Mouse (Mus musculus) ovary, postnatal 14 days (tissue): ENCODE results near the gene Tpm4.
"Not testable (repeated sequence)": the region's sequence is repeated elsewhere in the genome, so short reads cannot be mapped to it uniquely, and the experiment has no call there.

Source experiments
- DNase-seq: peaks from one replicate; pipeline ENCODE4 v3.0.0; 2022; ENCODE audit warnings: low spot score

The Tpm4 gene

DNA sequence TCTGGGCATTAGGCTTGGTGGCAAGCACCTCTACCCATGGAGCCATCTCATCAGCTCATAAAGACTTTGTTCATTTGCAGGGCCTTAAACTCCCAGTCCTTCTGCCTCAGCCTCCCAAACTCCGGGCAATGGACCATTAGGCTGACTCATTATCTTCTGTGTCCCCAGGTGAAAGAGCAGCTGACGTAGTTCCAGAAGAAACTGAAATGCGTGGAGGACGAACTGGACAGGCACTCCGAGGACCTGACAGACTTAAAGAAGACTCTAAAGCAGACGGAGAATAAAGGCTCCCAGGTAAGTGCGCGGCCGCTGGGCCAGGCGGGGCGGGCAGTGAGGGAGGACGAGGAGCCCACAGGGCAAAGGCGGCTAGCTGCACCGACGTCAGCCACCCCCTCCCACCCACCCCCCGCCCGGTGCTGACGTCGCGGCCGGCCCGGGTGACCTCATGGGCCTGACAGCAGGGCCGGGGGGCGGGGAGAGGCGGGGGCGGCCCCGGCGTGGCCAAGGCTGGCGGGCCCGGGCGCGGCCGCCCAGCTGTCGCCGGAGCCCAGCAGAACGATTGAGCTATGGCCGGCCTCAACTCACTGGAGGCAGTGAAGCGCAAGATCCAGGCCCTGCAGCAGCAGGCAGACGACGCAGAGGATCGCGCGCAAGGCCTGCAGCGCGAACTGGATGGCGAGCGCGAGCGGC lies at the start of gene Tpm4:
TSS of gene Tpm4 (plus strand) at position 220 of the 690 bp plus-strand sequence.
- DNase-seq: peak; percentile 58

DNA sequence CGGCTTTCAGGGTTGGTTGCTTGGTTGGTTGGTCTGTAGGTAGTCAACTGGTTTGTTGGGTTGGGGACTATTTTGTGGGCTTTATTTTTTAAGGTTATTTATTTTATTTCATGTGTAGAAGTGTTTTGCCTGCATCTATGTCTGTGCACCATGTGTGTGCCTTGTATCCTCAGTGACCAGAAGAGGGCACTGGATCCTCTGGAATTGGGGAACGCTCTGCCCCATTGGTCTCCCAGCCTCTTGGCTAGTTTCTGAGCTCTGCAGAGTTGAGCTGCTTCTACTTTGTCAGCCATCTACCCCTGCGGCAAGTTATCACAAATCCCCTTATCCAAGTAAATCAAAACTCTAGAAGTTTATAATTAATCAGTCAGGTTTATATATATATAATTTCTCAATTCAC lies 47.2 kb upstream of the Tpm4 start:
- DNase-seq: not testable (repeated sequence)

DNA sequence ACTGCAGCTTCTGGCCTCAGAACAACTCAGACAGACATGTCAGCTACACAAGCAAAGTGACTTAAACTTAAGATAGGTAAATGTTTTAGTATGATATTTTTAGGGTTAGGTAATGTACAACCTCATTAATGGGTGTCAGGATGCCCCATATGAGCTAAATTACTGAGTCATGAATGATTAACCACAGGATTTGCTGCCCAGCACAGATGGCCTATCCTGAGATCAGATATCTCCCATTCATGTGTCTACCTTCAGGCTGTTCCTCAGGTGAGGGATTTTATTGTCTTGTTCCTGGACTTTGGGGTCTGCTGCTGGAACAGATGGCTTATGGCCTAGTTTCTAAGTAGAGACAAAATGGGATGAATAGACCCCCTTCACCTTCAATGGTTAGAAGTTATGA lies 38.1 kb upstream of the Tpm4 start:
- DNase-seq: not testable (repeated sequence)

DNA sequence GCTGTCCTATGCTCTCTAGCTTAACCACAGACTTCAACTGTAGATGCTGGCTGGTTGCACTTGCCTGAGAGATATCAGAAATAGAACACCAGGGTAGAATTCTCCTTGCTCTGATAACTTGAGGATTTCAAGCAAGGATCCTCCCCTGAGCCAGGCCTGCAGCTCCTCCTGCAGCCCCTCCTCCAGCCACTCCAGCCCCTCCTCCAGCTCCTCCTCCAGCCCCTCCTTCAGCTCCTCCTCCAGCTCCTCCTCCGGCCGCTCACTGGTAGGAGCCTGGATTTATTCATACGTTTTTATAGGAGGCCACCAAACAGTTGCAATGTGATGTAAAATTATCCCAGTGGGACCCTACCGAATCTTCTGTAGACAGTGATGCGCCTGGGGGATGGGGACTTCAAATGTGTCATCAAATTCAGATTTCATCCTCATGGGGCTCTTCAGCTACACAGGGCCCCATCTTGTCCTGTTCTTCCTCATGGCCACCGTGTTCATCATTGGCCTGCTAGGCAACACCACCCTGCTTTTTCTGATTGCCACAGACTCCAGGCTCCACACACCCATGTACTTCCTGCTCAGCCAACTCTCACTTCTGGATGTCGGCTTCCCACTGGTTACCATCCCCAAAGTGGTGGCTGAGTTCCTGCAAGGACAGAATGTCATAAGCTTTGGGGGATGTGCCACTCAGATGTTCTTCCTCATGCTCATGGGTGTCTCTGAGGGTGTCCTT lies 35.2 kb upstream of the Tpm4 start:
- peak; percentile 25 for DNase-seq

DNA sequence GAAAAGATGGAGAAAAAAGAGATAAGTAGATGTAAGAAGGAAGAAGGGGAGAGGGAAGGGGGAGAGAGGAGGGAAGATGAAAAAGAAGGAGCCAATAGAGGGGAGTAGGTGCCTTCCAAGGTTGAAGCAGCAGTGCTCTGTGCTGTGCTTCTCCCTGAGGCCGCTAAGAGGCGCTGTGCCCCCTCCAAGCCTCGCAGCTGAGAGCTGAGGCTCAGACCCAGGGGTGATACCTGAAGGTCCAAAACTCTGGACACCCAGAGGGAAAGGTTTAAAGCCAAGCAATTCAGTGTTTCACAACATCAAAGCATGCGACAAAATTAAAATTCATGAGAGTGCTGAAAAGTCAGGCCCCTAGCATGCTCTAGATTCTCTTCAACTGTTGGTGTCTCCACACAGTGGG lies 29.6 kb upstream of the Tpm4 start:
- DNase-seq: no peak

DNA sequence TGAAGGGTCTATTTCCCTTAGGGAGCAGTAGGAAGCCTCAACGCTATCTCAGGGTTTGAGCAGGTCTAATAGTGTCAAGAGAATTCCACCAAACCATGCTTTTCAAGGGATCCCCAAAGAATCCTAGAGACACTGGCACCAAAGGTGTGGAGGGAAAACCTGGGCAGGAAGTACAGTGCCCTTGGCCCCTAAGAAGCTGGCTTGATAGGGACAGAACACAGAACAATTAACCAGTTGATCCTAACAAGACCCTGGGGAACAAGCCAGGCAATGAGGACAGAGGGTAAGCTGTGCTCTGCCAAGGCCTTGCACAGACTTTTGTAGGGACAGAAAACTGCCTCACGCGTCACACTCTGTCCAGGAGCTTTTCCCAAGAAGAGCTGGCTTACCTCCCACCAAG lies 28.0 kb upstream of the Tpm4 start, which contains the start of gene Olfr374:
TSS of gene Olfr374 (plus strand) at position 301 of the 400 bp plus-strand sequence.
- DNase-seq: no peak

DNA sequence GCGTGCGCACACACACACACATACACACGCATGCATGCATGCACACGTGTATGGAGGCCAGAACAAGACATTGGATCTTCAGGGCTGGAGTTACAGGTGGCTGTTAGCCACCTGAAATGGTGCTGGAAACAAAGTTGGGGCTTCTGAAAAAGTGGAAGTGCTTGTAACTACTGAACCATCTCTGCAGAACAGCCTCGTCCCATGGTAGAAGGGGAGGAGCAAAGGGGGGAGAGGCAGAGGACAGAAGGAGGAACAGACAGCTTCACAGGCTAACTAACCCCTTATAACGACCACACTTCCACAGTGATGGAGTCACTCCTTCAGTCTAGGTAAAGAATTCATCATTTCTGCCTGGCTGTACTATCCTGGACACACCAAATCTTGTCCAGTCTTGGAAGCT lies 23.9 kb upstream of the Tpm4 start:
- no peak for DNase-seq

DNA sequence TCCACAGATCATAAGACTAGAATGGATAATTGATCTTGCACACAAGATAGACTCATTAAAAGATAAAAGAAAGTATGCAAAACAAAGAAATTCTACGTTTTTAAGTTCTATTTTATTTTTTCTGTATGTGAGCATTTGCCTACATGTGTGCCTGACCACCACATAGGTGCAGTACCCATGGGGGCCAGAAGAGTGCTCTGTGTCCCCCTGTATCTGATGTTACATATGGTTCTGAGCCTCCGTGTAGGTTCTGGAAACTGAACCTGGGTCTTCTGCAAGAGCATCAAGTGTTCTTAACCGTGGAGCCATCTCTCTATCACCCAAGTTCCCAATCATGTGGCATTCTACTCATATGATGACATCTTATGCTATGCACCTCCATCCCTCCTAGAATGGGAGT lies 22.3 kb upstream of the Tpm4 start:
- no peak for DNase-seq

DNA sequence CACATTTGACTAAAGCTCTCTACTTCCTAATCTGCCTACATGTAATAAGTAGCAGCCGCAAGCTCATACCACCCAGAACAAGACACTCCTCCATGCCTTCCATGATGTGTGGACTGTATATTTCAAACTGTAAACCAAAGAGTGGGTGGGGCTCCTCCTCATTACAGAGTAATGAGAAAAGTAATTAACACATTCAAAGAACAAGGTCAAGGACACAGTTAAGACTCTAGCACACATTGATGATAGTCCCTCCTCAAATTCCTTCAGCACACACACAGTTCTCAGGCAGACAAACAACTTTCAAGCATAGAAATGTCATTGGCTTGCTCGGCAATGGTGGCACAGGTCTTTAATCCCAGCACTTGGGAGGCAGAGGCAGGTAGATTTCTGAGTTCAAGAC lies 19.6 kb upstream of the Tpm4 start:
- DNase-seq: no peak

DNA sequence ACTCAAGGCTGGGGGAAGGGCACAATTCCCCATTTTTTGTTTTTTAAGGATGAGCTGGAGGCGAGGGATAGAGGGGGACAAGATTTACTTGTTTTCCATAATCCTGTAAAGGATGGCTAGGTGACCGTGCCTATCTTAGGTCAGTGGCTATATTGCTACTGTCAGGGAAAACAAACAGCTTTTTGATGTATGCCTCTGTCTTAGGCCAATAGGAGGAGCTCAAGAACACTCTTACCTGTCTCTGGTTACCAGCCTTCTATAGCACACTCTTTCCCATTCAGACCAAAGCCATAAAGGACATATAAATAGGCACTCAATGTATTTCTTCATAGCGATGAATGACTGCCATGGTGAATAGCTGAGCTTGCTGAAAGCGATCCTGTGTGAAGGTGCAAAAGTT lies 16.2 kb upstream of the Tpm4 start:
- no peak for DNase-seq

DNA sequence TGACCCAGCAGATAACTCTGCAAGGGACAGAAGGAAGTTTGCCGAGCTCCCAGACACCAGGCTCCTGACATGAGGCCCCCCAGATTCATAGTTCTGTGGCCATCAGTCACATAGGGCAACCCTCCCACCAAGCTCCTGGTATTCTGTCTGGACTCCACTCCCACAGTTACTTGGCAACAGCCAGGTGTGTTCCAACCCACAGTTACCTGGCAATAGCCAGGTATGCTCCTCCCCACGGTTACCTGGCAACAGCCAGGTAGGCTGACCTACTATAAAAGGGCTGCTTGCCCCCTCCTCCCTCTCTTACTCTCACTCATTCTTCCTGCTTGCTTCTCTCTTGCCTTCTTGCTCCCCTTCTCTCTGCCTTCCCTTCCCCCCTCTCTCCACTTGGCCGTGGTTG lies 13.3 kb upstream of the Tpm4 start:
- not testable (repeated sequence) for DNase-seq

DNA sequence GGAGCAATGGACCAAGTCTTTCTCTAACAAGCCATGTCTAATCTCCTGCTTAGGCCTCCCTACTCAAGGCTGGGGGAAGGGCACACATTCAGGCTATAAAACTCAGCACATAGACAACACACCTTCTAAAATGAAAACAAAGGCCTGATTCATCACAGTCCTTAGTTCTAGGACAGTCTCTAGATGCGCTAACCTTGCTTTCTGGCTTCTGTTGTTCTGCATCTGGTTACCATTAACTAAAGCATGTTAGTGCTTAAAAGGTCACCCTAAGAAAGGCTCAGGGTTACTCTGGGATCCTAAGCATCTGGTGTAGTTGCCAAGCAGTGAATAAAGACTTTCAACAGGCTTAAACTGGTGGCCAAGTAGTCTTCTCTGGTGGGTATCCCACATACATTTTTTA lies 12.8 kb upstream of the Tpm4 start:
- DNase-seq: no peak

DNA sequence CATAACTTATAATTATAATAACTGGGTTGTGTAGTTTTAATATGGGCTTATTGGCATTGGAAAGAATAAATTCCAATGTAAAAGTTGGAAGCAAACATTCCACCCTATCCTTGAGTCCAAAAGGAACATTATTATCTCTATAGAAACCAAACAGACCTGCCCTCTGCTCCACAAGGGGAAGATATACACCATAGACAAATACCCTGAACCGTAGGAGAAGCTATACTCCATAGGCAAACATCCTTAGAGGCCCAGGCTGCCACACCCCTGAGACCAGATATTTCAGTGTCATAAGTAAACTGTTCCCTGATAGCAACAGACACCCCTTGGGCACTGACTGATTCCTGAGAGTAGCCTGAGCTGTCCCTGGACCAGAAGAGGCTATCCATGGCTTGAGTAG lies 6.9 kb upstream of the Tpm4 start:
- no peak for DNase-seq

DNA sequence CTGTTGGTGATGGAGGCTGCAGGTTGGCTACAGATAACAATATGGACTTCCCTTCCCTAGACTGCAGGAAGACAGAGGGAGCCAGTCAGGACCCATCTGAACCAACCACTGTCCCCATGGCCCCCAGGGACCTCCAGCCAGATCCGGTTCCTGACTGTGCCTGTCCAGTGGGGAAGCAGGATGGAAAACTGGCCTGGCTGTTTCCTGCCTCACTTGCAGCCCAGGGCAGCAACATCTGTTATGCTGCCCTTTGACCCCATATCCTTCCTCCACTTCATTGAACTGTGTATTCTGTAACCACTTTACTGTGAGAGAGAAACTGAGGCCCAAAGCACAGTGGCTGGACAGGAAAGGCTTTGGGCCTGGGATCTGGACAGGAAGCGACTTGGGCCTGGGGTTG lies 3.5 kb upstream of the Tpm4 start:
- no peak for DNase-seq

DNA sequence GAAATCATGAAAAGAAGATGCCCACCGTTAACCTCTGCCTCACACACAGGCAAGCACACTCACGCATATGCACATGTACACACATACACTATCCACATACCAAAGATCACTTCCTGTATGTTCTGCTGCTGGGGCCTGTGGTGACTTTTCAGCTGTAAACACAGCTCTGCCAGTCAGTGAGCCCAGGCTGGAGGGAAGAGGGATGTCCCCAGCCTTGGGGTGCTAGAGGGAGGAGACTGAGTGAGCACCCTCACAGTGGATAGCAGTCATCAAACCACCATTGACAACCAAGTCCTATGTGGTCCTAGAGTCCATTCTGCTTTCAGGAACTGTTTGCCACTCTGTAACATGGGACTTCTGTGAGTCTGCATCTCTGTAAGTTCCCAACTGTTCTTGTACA lies 2.9 kb upstream of the Tpm4 start:
- no peak for DNase-seq

DNA sequence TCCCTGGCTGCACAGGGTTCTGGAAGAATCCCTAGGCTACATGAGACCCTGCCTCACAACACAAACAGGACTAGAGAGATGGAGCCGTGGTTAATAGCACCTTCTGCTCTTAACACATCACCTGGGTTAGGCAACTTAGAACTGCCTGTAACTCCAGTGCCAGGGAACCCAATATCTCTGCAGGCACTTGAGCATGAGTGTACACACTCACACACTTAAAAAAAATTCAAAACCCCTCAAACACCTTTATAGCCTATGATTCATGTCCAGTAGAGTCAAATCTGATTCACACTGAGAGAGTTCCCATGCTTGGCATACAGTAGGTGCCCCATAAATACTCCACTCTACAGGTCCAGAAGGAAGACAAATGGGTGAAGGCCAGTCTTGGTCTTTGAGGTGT lies 2.4 kb upstream of the Tpm4 start:
- no peak for DNase-seq

DNA sequence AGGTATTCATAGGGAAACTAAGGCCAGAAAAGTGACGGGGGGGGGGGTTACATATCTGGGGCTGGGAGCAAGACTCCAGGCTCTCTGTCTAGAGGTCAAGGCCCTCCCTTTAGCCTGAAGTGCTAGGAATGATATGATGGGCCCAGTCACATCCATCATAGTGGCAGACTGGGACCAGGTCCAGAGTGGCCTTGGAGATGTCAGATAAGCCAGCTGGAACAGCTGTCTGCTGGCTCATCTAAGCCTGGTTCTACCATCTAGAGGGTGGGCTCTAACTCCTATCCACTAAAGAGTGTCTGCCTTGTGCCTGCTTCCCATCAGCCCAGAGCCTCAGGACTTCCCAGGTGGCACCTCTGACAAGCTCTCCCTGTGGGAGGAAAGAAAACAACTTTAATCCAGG lies 1.9 kb upstream of the Tpm4 start:
- no peak for DNase-seq

DNA sequence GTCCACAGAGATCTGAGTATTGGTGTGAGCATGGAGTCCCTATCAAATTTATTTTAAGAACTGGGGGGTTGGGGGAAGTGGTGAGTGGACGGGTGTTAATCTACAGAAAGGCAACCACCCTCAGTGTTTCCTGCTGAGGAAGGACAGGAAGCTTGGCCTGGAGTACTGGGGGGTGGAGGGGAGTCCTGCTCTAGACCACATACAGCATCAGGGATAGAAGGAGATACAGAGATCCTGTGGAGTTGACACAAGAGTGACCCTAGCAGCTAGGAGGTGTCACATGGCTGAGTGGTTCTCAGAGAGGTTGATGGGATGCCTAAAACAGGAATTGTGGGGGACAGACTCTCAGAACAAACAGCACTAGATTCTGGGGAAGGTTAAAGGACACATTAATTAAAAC lies 1.3 kb upstream of the Tpm4 start:
- DNase-seq: no peak

DNA sequence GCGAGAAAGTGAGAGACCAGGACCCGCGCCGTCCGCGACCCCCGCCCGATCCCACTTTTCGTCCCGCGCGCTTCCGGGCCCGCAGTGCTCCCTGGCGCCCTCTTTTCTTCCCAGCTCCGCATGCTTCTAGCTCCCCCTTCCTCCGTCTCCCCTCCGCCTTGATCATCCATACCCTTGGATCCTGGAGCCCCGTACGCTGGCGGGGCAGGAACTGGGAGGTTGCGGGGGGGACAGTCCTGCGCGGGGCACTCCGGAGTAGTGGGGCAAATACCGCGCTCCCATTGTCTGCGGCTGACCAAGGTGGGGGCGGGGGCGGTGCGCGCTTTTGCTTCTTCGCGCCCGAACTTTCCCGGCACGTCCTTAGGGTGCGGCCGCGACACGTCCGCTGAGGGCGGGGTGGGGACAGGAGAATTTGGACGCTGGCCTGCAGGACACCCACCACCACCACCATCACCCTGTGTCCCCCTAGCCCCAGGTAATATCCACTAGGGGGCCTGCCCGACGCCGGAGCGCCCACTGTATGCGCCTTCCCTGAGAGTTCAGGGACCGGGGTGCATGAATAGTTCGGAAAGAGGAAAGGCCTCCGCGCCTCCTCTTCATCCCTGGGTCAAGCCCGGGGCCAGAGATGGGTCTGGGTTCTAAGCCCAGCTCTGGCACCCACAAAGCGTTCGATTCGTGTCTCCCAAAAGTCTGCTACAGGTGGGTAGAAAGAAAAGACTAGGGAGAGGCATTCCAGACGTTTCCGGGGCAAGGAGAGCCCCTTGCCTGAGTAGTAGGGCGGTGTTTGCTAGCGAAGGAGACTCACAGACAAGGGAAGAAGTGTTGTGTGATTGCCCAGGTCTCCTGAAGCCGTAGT lies 899 bp downstream of the Tpm4 start:
- peak; percentile 34 for DNase-seq

DNA sequence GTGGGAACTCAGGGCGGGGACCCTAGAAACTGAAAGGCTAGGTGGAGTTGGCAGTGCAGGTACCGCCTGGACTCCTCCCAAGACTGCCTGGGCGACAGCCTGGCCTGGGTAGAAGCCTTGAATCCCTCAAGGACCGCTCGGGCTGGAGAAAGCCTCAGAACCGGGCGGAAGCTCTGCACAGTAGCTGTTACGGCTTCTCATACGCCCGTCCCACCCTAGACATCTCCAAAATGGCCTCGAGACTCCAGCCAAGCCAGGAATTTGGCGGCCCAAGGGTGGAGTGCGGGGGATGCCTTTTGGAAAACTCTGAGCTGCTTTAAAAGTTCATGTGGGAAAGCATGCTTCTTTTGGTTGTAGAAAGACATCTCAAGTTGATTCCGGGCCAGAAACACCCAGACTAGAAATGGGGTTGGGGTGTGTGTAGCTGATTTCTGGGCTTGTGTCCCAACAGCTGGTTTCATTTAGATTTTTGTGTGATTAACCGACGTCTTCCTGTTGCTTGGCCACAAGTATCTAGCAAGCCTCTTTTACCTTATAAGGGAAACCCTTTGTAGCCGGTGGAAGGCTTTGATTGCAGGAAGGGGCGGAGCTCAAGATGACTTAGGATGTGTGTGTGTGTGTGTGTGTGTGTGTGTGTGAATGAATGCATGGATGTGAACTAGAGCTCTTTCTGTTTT lies 1.7 kb downstream of the Tpm4 start:
- peak; percentile 73 for DNase-seq

DNA sequence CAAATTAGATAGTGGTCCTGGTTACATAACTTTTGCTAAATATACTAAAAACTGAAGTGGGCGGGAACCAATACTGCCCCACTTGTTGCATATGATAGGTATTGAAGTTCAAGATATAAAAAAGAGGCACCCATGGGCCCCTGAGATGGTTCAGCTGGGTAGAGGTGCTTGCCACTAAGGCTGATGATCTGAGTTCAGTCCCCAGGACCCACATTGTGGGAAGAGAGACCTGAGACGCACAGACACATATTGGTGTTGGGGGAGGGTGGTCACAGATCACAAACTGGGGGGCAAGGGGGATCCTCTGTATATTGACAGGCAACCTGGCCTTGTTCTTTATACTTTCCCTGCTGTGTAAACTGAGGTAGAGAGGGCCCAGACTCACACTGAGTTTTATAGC lies 2.7 kb downstream of the Tpm4 start:
- no peak for DNase-seq

DNA sequence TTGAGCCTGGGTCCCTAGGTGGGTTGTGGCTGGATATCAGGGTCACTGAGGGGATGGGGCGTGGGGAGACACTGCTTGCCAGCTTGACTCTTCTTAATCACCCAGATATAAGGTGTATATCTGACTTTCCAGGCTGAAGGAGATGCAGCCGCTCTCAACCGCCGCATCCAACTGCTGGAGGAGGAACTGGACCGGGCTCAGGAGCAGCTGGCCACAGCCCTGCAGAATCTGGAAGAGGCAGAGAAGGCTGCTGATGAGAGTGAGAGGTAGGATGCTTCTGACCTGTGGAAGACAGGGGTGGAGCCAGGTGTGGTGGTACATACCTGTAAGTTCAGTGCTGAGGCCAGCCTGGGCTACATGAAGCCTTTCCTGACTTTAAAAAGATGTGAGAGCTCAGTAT lies 3.7 kb downstream of the Tpm4 start:
- DNase-seq: no peak
